Mouse (Mus musculus) CD4-positive naive resting alpha-beta T cell, adult 76 days (primary cell): ENCODE results near the gene H1f0. TPM values are rescaled to one million over a fixed set of nuclear protein-coding genes. Genes with fewer than 3 reads are reported as not detected.

Experiments
- total RNA-seq: library from RNA; stranded (reverse); gene quantifications from one replicate; pipeline ENCODE4 v1.2.4, GENCODE M21; 2023

H1f0 gene
- total RNA-seq = 9.1 TPM

DNA sequence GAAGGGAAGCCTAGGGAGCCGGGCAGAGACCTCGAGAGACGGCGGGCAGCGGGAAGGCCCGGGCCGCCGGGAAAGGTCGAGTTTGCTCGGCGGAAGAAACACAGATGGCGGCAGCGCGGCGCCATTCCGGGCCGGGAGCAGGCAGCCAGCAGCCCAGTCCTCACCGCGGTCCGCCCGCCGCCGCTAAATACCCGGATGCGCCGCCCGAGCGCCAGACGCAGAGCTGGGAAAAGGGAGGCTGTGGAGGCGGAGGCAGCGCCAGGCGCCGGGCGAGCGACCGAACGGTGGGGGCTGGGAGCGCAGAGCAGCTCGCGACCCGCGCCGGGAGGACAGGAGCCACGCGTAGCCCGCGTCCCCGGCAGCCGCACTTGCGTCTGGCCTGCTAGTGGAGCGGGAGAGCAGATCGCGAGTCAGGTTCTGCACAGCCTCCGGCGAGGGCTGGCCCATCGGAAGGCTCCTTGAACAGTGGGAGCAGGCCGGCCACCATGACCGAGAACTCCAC is at the start of gene H1f0:
Gene H1f0, plus strand, starts transcription at position 214 of the 502 bp plus-strand sequence.

DNA sequence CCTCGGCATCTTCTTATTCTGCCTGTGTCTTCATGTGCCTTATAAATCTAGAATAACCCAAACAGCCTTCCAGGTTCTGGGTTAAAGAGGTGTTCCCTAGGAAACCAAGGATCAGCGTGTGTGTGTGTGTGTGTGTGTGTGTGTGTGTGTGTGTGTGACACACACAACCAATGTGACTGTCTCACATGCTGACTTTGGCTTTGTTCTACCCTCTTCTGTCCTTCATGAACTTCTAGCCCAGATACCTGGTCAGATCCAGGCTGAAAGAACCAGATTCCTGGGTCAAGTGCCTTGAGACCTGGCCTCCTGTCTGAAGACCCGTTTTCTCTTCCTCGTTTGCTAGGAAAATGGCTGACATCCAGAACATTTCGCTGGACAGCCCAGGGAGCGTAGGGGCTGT is 13.3 kb downstream of the H1f0 start, which contains the start of gene Galr3:
Gene Galr3, plus strand, starts transcription at position 301 of the 400 bp plus-strand sequence.

DNA sequence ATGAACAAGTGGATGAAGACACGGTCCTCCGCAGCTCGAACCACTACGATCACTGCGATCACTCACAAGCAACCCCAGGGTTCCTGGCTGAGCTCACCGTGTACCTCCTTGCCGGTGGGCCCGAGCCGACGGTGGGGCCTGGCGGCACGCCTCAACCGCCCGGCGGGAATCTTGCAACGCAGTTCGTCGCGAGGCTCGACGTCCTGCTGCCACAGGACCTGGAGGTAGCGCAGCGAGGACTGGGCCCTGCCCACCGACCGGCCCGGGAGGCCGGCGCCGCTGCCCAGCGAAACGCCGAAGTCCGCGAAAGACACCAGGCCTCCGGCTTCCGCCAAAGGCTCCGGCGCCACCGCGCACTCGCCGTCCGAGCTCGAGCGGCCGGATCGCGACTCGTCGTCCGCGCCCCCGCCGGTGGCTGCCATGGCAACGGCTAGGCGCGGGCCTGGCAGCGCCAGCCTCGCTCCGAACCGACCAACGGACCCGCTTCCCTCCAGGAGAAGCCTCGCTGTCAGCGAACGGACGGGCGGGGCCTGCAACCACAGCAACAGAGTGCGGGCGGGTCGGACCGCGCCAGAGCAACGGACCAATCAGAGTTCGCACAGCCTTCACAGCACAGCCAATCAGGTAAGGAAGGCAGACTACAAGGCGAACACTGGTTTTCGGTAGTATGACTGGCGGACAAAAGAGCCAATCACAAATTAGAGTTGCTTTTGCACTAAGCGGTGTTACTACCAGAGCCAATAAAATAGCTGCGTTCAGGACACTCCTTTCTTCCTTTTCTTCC is 34.3 kb downstream of the H1f0 start, which contains the start of gene Ankrd54:
Gene Ankrd54, minus strand, starts transcription at position 518 of the 784 bp plus-strand sequence.

DNA sequence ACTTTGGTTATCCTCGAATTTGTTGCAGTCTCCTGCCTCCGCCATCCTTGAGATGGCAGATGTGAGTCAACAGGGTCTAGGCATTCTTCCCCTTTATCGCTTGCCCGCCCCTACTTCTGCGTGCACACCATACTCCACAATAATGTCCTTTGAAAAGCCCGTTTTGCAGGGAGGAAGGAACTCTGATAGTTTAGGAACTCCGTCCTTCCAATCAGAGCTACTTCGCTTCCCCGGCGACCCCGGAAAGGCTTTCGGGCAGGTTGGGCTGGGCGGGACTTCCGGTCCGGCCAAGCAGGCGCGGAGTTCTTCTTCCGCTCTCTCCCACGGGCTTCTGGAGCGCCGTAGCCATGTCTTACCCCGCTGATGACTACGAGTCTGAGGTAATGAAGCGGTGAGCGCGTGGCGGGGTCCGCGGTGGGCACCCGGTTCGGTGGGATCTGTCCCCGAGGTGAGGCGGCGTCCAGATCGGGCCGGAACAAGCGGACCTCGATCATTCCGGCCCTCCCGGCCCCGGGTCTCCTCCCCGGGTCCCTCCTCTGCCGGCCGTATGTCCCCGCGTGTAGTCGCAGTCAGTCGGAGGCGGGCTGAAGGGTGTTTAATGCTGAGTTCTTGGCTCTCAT is 46.8 kb downstream of the H1f0 start, which contains the start of gene Eif3l:
Gene Eif3l, plus strand, starts transcription at position 267 of the 620 bp plus-strand sequence.

Other genes with a start within 250 kb of the H1f0 start
- gene Card10, start 225.4 kb upstream of the H1f0 start, total RNA-seq = 0.41 TPM
- not detected for gene Cdc42ep1, start 185.8 kb upstream of the H1f0 start, total RNA-seq
- not detected for gene Lgals2, start 172.9 kb upstream of the H1f0 start, total RNA-seq
- gene Gga1, start 151.3 kb upstream of the H1f0 start, total RNA-seq = 73.2 TPM
- 1.5 TPM for gene Gm49510, start 128.8 kb upstream of the H1f0 start, total RNA-seq
- 170 TPM for gene Sh3bp1, start 128.7 kb upstream of the H1f0 start, total RNA-seq
- 9.1 TPM for gene Pdxp, start 114.5 kb upstream of the H1f0 start, total RNA-seq
- 61.8 TPM for gene Lgals1, start 101.7 kb upstream of the H1f0 start, total RNA-seq
- gene Nol12, start 93.5 kb upstream of the H1f0 start, total RNA-seq = 44.7 TPM
- 33.9 TPM for gene Triobp, start 80.7 kb upstream of the H1f0 start, total RNA-seq
- not detected for gene Galr3, start 13.4 kb downstream of the H1f0 start, total RNA-seq
- 29.3 TPM for gene Ankrd54, start 34.4 kb downstream of the H1f0 start, total RNA-seq
- 118 TPM for gene Eif3l, start 46.7 kb downstream of the H1f0 start, total RNA-seq
- 64.6 TPM for gene Micall1, start 80.4 kb downstream of the H1f0 start, total RNA-seq
- 38.1 TPM for gene Polr2f, start 112.6 kb downstream of the H1f0 start, total RNA-seq
- not detected for gene 1700088E04Rik, start 112.8 kb downstream of the H1f0 start, total RNA-seq
- gene Sox10, start 136.8 kb downstream of the H1f0 start, total RNA-seq = not detected
- 26.0 TPM for gene Pick1, start 200.7 kb downstream of the H1f0 start, total RNA-seq
- 0.73 TPM for gene Gm49486, start 200.9 kb downstream of the H1f0 start, total RNA-seq
- not detected for gene Slc16a8, start 226.3 kb downstream of the H1f0 start, total RNA-seq